Mouse (Mus musculus): ENCODE data around the gene Cela2a.

DNA sequence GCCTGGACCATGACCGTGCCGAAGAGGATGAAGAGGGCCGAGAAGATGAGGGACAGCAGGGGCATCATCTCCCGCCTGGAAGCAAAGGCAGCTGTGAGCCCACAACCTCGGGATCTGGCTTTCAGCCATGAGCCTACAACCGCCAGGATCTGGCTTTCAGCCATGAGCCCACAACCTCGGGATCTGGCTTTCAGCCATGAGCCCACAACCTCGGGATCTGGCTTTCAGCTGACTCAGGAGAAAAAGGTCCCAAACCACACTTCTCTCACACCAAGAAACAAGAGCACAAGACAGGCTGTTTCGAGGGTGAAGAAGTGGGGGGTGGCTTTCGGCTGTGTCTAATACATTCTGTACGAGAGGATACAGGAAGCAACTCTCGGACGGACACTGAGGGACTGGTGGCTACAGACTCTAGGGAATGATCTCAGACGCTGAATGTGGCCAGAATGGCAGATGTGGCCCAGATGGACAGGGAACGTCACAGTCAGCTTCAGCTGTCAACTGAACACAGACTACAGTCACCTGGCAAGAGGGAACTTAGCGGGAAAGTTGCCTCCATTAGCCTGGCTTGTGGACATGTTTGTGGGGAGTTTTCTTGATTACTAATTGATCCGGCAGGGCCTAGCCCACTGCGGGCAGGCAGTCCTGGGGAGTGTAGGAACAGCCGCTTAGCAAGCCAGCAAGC lies 59.1 kb downstream of the Cela2a start:
- TF ChIP-seq POLR2A (IDR thresholded peaks at IDR 0.05; ENCODE audit: low read depth, low read length) (no peak), CTCF (IDR thresholded peaks at IDR 0.05; ENCODE audit: extremely low read depth, insufficient read length, insufficient replicate concordance, low read depth, low read length) (no peak)
